Mouse (Mus musculus) liver (tissue): ENCODE measurements around the gene Gm49391.
A peak's percentile ranks its signal among the peaks of the same experiment; 100 is the strongest.
"Not testable (repeated sequence)": the region's sequence is repeated elsewhere in the genome, so short reads cannot be mapped to it uniquely, and the experiment has no call there.

Source experiments
- DNase-seq: peaks from one replicate; pipeline ENCODE4 v3.0.0-alpha.2; 2020; ENCODE audit warnings: mixed read lengths

Gm49391 gene

DNA sequence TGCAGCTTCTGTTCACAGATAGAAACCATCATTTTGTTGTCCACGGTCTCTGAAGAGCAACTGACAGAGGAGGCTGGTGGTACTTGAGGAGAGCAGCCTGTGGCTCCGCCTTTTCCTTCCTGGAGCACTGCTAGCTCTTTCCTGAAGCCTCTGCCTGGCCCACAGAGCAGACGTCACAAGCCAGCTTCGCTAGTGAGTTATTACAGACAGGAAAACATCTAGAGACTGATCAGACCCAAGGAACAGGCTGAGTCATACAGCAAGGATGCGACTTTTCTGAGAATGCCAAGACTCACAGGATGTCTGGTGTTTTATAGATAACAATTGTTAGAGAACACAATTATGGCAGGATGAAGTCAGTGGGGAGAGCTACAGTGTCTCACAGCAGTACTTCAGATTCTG, at the start of gene Gm49391, which contains the start of gene Ctla2a:
Gene Gm49391, minus strand, starts transcription at position 72 of the 402 bp plus-strand sequence.
Gene Ctla2a, minus strand, starts transcription at position 126 of the 402 bp plus-strand sequence.
- DNase-seq, result peak; percentile 32

DNA sequence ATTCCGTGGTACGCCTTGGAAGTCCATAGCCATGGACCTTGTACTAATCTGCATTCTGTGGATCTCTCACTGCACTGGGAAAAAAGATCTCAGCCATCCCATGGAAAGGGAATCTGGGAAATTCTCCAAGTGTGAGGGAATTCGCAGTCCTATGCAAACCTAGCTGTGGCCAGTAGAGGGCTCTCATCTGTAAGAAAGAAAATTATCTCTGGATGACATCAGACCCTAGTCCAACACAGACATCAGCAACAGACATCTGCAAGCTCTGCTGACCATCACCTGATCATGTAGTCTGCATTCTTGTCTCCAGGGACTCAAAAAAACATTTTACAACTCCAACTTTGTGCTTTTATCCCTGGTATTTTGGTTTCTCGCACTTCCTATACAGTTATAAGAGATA, 35.9 kb upstream of the Gm49391 start:
- DNase-seq, result not testable (repeated sequence)

DNA sequence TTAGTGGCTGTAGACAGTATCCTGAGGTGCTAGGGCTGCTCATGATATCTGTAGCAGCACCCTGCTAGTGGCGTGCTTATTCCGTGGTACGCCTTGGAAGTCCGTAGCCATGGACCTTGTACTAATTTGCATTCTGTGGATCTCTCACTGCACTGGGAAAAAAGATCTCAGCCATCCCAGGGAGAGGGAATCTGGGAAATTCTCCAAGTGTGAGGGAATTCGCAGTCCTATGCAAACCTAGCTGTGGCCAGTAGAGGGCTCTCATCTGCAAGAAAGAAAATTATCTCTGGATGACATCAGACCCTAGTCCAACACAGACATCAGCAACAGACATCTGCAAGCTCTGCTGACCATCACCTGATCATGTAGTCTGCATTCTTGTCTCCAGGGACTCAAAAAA, 27.6 kb upstream of the Gm49391 start:
- DNase-seq, result not testable (repeated sequence)

GRCm38 (mm10) chr13:60961706-60962105, 25.3 kb upstream of the Gm49391 start:
- no peak for DNase-seq

DNA sequence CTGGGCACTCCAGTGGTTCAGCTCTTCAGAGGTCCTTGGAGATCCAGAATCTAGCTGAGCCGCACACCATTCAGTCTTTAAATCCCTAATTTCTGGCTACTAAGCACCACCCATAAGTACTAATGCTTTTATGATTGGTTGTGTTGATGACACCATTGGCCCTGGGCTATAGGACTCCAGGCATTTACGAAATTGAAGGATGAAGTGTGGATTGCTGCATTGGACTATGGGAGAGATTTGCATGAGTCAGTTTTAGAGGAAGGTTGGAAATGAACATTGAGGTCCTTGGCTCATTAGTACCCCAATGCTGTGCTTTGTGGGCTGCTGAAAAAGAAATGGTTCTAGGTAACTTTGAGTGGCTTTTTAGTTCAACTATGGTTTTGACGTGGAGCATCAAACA, 5.5 kb upstream of the Gm49391 start, which contains the start of gene Tpbpa:
Gene Tpbpa, minus strand, starts transcription at position 101 of the 400 bp plus-strand sequence.
- DNase-seq, result not testable (repeated sequence)

GRCm38 (mm10) chr13:60935490-60935889, 881 bp downstream of the Gm49391 start, which contains the start of gene Gm49393:
Gm49393 (minus strand) TSS chr13:60935590.
- not testable (repeated sequence) for DNase-seq

DNA sequence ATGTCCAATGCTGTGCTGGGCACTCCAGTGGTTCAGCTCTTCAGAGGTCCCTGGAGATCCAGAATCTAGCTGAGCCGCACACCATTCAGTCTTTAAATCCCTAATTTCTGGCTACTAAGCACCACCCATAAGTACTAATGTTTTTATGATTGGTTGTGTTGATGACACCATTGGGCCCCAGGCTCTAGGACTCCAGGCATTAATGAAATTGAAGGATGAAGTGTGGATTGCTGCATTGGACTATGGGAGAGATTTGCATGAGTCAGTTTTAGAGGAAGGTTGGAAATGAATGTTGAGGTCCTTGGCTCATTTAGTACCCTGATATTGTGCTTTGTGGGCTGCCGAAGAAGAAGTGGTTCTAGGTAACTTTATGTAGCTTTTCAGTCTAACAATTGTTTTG, 31.6 kb downstream of the Gm49391 start, which contains the start of gene Tpbpb:
Gene Tpbpb, minus strand, starts transcription at position 101 of the 400 bp plus-strand sequence.
- not testable (repeated sequence) for DNase-seq

DNA sequence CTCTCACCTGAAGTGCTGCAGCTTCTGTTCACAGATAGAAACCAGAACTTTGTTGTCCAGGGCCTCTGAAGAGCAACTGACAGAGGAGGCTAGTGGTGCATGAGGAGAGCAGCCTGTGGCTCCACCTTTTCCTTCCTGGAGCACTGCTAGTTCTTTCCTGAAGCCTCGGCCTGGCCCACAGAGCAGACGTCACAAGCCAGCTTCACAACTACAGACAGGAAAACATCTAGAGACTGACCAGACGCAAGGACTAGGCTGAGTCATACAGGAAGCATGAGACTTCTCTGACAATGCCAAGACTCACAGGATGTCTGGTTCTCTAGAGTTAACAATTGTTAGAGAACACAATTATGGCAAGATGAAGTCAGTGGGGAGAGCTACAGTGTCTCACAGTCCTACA, 39.0 kb downstream of the Gm49391 start, which contains the start of gene Ctla2b:
Gene Ctla2b, minus strand, starts transcription at position 120 of the 400 bp plus-strand sequence.
- peak; percentile 40 for DNase-seq

DNA sequence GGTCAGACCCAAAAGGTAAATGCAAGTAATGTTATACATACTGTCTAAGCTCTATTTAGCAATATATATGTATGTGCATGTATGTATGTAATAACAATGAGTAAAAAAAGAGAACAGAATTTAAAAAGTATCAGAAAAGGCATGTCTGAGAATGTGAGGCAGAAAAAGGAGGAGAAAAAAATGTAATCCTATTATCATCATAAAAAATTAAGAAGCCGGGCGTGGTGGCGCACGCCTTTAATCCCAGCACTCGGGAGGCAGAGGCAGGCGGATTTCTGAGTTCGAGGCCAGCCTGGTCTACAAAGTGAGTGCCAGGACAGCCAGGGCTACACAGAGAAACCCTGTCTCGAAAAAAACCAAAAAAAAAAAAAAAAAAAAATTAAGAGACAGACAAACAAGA, 39.6 kb downstream of the Gm49391 start, which contains the start of gene Gm49392:
Gene Gm49392, minus strand, starts transcription at position 101 of the 400 bp plus-strand sequence.
- not testable (repeated sequence) for DNase-seq

GRCm38 (mm10) chr13:60895406-60896160, 40.8 kb downstream of the Gm49391 start:
- DNase-seq, result no peak

- DNase-seq, result no peak
Observed at GRCm38 (mm10) chr13:60892301-60892700, 44.1 kb downstream of the Gm49391 start.

DNA sequence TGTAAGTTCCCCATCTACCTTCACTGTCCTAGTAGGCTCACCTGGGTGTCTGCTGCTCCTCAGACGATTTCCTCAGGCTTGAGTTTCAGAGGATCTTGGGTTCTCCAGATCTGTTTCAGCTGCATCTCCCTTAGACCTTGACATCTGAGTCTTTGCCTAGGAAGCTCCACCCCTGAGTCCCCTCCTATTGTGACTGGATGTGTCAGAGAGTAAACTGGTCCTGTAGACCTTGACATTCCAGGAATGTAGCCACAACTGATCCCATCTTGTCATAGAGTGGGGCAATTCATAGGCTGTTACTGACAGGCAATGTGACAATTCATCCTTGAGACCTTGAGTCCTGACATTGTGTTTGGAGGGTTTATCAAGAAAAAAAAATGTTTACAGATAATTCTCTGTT, 72.1 kb downstream of the Gm49391 start, which contains the start of gene 4930486L24Rik:
Gene 4930486L24Rik, minus strand, starts transcription at position 195 of the 400 bp plus-strand sequence.
- DNase-seq, result no peak

DNA sequence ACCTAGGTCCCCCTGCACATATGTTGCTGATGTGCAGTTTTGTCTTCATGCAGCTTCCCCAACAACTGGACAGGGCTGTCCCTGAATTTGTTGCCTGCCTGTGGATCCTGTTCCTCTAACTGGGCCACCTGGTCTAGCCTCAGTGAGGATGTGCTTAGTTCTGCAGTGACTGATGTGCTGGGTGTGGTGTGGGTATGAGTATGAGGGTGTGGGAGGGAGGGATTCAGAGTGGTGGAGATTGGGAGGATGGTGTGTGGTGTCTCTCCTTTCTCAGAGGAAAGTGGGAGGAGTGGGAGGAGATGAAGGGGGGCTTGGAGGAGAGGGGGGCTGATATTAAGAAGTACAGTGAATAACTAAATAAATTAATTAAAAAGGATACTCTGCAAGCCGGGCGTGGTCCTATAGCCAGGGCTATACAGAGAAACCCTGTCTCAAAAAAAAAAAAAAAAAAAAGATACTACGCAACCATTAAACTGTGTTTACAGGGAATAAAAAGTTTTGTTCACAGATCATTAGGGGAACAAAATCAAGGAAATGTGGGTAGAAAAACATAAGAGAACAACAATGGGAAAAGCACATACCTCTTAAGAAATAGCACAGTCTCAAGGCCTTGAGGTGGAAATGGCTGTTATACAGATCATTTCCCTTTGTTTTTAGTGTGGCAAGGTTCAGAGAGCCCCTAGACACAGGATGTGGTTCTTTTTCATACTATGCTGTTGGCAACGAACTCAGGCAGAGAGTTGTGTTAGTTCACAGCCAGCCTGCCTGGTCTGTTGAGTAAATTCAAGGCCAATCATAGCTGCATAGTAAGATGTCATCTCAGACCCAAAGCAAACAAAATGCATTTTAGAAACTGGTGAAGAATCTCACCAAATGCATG, 87.9 kb downstream of the Gm49391 start:
- DNase-seq, result no peak
